ENCODE assay signal across 8 mouse cellular contexts in genomic region chr7:16285450-16286025, GRCm38 (mm10). TPM values are rescaled to one million over a fixed set of nuclear protein-coding genes. Genes with fewer than 3 reads are reported as not detected.
A peak's percentile ranks its signal among the peaks of the same experiment; 100 is the strongest.
DNase-seq lines count a peak whose midpoint lies in the region; ATAC-seq and TF ChIP-seq lines count a peak whose summit lies in the region.

No protein-coding gene starts in this region.

- WGBS in forebrain, postnatal 0 days, result 5% methylated on average over 14 of the region's 14 CpGs
- 4% methylated on average over 14 of the region's 14 CpGs for WGBS in hindbrain, embryonic 10.5 days
- WGBS in macrophage (ENCODE audit: missing documents), result 5% methylated on average over 14 of the region's 14 CpGs

- H3K27me3 ChIP-seq in forebrain, postnatal 0 days (ENCODE audit: insufficient read depth, low read length), result no peaks in the 10 kb centered on the region
- no peaks in the 10 kb centered on the region for H3K27me3 ChIP-seq in hindbrain, embryonic 10.5 days (ENCODE audit: insufficient read depth, poor library complexity, severe bottlenecking)

- H3K36me3 ChIP-seq in forebrain, postnatal 0 days (ENCODE audit: insufficient read depth), result peaks cover 29% of the 10 kb centered on the region
- peaks cover 39% of the 10 kb centered on the region for H3K36me3 ChIP-seq in hindbrain, embryonic 10.5 days
- peaks cover 34% of the 10 kb centered on the region for H3K36me3 ChIP-seq in macrophage (ENCODE audit: inconsistent target)

- peaks cover 27% of the 10 kb centered on the region for H3K79me2 ChIP-seq in macrophage (ENCODE audit: inconsistent target)

- no peak overlapping the region for H3K9ac ChIP-seq in forebrain, postnatal 0 days

- peak; percentile 38 for DNase-seq in T-cell, adult 2 months (ENCODE audit: low spot score)
- peak; percentile 57 for DNase-seq in cerebellum, adult 8-10 months
- no peak for DNase-seq in forebrain, postnatal 0 days
- peak; percentile 34 for DNase-seq in hindbrain, embryonic 10.5 days (ENCODE audit: low spot score)
- peak; percentile 20 for DNase-seq in layer of hippocampus, adult 9-10 months (ENCODE audit: low spot score)
- DNase-seq in right cerebral cortex, postnatal 10 days (ENCODE audit: low spot score in 2 of 2), result peak; percentile 69 to 72
- DNase-seq in urinary bladder, postnatal 4 days (ENCODE audit: low spot score in 2 of 2), result peak; percentile 83 to 87

- peaks cover 3% of the 10 kb centered on the region for H3K4me1 ChIP-seq in forebrain, postnatal 0 days (ENCODE audit: insufficient read depth)
- peaks cover 23% of the 10 kb centered on the region for H3K4me1 ChIP-seq in hindbrain, embryonic 10.5 days (replicated peaks)

- 0 out of 2 replicates have a peak overlapping the region, but pooled peaks have one; percentile 35 for H3K27ac ChIP-seq in forebrain, postnatal 0 days (ENCODE audit: low read depth, low read length)
- H3K27ac ChIP-seq in hindbrain, embryonic 10.5 days, result peak overlapping the region; percentile 97; the same call in 1 of the 2 replicates
- peak overlapping the region; percentile 58 for H3K27ac ChIP-seq in macrophage

- TF ChIP-seq CTCF in forebrain, postnatal 0 days (IDR thresholded peaks at IDR 0.05; ENCODE audit: low read depth), result no peak

- ATAC-seq in forebrain, postnatal 0 days, result peak; percentile 5; the same call in 1 of the 2 replicates

- H3K4me2 ChIP-seq in forebrain, postnatal 0 days (ENCODE audit: low read depth), result peak overlapping the region; percentile 51

- H3K4me3 ChIP-seq in forebrain, postnatal 0 days (ENCODE audit: low read depth, low read length), result peak overlapping the region; percentile 59
- H3K4me3 ChIP-seq in hindbrain, embryonic 10.5 days, result peak overlapping the region; percentile 83
- H3K4me3 ChIP-seq in macrophage (ENCODE audit: inconsistent target), result peak overlapping the region; percentile 50

- no peaks in the 10 kb centered on the region for H3K9me3 ChIP-seq in forebrain, postnatal 0 days (ENCODE audit: low read length)
- H3K9me3 ChIP-seq in hindbrain, embryonic 10.5 days, result no peaks in the 10 kb centered on the region

RNA-seq across cellular contexts. Expression of gene Ccdc9, which starts 1.1 kb away (rescaled TPM):
- total RNA-seq in forebrain, postnatal 0 days (2014; rRNA removed), result 31.6 and 38.2 TPM in 2 replicates
- 12.8 and 18.6 TPM in 2 replicates for polyA plus RNA-seq in forebrain, postnatal 0 days (2015; fragmentation: Nextera tagmentation; extraction: Ambion mirVana)
- polyA plus RNA-seq in hindbrain, embryonic 10.5 days (2016; fragmentation: Nextera tagmentation; extraction: Ambion mirVana), result 32.2 and 37.4 TPM in 2 replicates
- total RNA-seq in macrophage (2018; cell fraction: chromatin; rRNA removed), result 100 to 1,000 TPM; 304 to 896 (median 675) TPM
- 10 to 100 TPM; 52.8 to 97.2 (median 73.4) TPM for total RNA-seq in macrophage (2018; cell fraction: cytosol; rRNA removed)
- 100 to 1,000 TPM; 161 to 339 (median 237) TPM for total RNA-seq in macrophage (2018; cell fraction: nucleus; rRNA removed)
- polyA plus RNA-seq in macrophage (2018), result 99.0 to 183 TPM (median 120 TPM) in 3 replicates

RNA-seq across cellular contexts. Expression of gene Inafm1, which starts 12.1 kb away (rescaled TPM):
- total RNA-seq in forebrain, postnatal 0 days (2014; rRNA removed), result 36.9 and 43.2 TPM in 2 replicates
- polyA plus RNA-seq in forebrain, postnatal 0 days (2015; fragmentation: Nextera tagmentation; extraction: Ambion mirVana), result 63.6 and 68.4 TPM in 2 replicates
- polyA plus RNA-seq in hindbrain, embryonic 10.5 days (2016; fragmentation: Nextera tagmentation; extraction: Ambion mirVana), result 7.7 and 13.0 TPM in 2 replicates
- 10 to 100 TPM; 11.6 to 72.8 (median 39.4) TPM for total RNA-seq in macrophage (2018; cell fraction: chromatin; rRNA removed)
- total RNA-seq in macrophage (2018; cell fraction: cytosol; rRNA removed), result 10 to 100 TPM in 4 of 26 experiments, 1 to 10 TPM in 22; 5.9 to 11.6 (median 8.4) TPM
- total RNA-seq in macrophage (2018; cell fraction: nucleus; rRNA removed), result 10 to 100 TPM; 10.3 to 35.9 (median 25.5) TPM
- 1.9 to 10.1 TPM (median 7.4 TPM) in 3 replicates for polyA plus RNA-seq in macrophage (2018)

RNA-seq across cellular contexts. Expression of gene Bbc3, which starts 22.7 kb away (rescaled TPM):
- total RNA-seq in forebrain, postnatal 0 days (2014; rRNA removed), result 41.2 and 57.8 TPM in 2 replicates
- polyA plus RNA-seq in forebrain, postnatal 0 days (2015; fragmentation: Nextera tagmentation; extraction: Ambion mirVana), result 40.0 and 40.2 TPM in 2 replicates
- polyA plus RNA-seq in hindbrain, embryonic 10.5 days (2016; fragmentation: Nextera tagmentation; extraction: Ambion mirVana), result 17.6 and 19.1 TPM in 2 replicates
- 10 to 100 TPM in 18 of 26 experiments, 1 to 10 TPM in 8; 2.3 to 27.4 (median 15.9) TPM for total RNA-seq in macrophage (2018; cell fraction: chromatin; rRNA removed)
- 10 to 100 TPM in 23 of 26 experiments, 1 to 10 TPM in 3; 6.6 to 26.3 (median 16.8) TPM for total RNA-seq in macrophage (2018; cell fraction: cytosol; rRNA removed)
- 10 to 100 TPM; 11.1 to 31.5 (median 20.5) TPM for total RNA-seq in macrophage (2018; cell fraction: nucleus; rRNA removed)
- polyA plus RNA-seq in macrophage (2018), result 5.0 to 24.1 TPM (median 6.4 TPM) in 3 replicates

RNA-seq across cellular contexts. Expression of gene C5ar1, which starts 26.2 kb away (rescaled TPM):
- total RNA-seq in forebrain, postnatal 0 days (2014; rRNA removed), result 0.52 and 1.2 TPM in 2 replicates
- 1.7 TPM in 2 replicates for polyA plus RNA-seq in forebrain, postnatal 0 days (2015; fragmentation: Nextera tagmentation; extraction: Ambion mirVana)
- 0.96 and 0.97 TPM in 2 replicates for polyA plus RNA-seq in hindbrain, embryonic 10.5 days (2016; fragmentation: Nextera tagmentation; extraction: Ambion mirVana)
- 100 to 1,000 TPM in 11 of 26 experiments, 10 to 100 TPM in 15; 18.9 to 297 (median 75.1) TPM for total RNA-seq in macrophage (2018; cell fraction: chromatin; rRNA removed)
- 100 to 1,000 TPM; 105 to 683 (median 289) TPM for total RNA-seq in macrophage (2018; cell fraction: cytosol; rRNA removed)
- 100 to 1,000 TPM; 102 to 954 (median 358) TPM for total RNA-seq in macrophage (2018; cell fraction: nucleus; rRNA removed)
- polyA plus RNA-seq in macrophage (2018), result 254 to 928 TPM (median 285 TPM) in 3 replicates

RNA-seq across cellular contexts. Expression of gene C5ar2, which starts 41.6 kb away (rescaled TPM):
- 0.14 and 0.23 TPM in 2 replicates for total RNA-seq in forebrain, postnatal 0 days (2014; rRNA removed)
- polyA plus RNA-seq in forebrain, postnatal 0 days (2015; fragmentation: Nextera tagmentation; extraction: Ambion mirVana), result 0.13 and 0.17 TPM in 2 replicates
- polyA plus RNA-seq in hindbrain, embryonic 10.5 days (2016; fragmentation: Nextera tagmentation; extraction: Ambion mirVana), result 0.05 TPM in 1 of 2 replicates, not detected in the other
- 1 to 10 TPM; 1.3 to 9.4 (median 4.6) TPM for total RNA-seq in macrophage (2018; cell fraction: chromatin; rRNA removed)
- total RNA-seq in macrophage (2018; cell fraction: cytosol; rRNA removed), result 1 to 10 TPM; 2.3 to 7.1 (median 4.2) TPM
- total RNA-seq in macrophage (2018; cell fraction: nucleus; rRNA removed), result 10 to 100 TPM in 8 of 26 experiments, 1 to 10 TPM in 18; 4.5 to 18.7 (median 8.2) TPM
- polyA plus RNA-seq in macrophage (2018), result 5.3 to 5.8 TPM (median 5.7 TPM) in 3 replicates

Comparison
In these comparisons a context has a peak if more than half of its experiments do, and no peak if none do; other contexts are left out.
1. H3K27ac ChIP-seq: peak in every context shown above with its lines; median percentile 97 in hindbrain, embryonic 10.5 days; 58 in macrophage; 35 in forebrain, postnatal 0 days.